Mouse (Mus musculus) activated CD4-positive, CD25-positive, alpha-beta regulatory T cell, adult 4 months (primary cell): ENCODE data around the gene Tm9sf2. TPM values are rescaled to one million over a fixed set of nuclear protein-coding genes. Genes with fewer than 3 reads are reported as not detected.
A peak's percentile ranks its signal among the peaks of the same experiment; 100 is the strongest.

ENCODE experiments used
- ATAC-seq: one replicate; pipeline ENCODE4 v1.8.0; 2017
- polyA plus RNA-seq, 2 experiments: library from polyadenylated mRNA; unstranded; fragments of 100-300 nt; shearing (Covaris generic); gene quantifications; one replicate each; pipeline ENCODE4 v1.2.1; 2017

The Tm9sf2 gene
- polyA plus RNA-seq, 2 experiments from 2014 or later: 62.7 to 83.6 TPM

DNA sequence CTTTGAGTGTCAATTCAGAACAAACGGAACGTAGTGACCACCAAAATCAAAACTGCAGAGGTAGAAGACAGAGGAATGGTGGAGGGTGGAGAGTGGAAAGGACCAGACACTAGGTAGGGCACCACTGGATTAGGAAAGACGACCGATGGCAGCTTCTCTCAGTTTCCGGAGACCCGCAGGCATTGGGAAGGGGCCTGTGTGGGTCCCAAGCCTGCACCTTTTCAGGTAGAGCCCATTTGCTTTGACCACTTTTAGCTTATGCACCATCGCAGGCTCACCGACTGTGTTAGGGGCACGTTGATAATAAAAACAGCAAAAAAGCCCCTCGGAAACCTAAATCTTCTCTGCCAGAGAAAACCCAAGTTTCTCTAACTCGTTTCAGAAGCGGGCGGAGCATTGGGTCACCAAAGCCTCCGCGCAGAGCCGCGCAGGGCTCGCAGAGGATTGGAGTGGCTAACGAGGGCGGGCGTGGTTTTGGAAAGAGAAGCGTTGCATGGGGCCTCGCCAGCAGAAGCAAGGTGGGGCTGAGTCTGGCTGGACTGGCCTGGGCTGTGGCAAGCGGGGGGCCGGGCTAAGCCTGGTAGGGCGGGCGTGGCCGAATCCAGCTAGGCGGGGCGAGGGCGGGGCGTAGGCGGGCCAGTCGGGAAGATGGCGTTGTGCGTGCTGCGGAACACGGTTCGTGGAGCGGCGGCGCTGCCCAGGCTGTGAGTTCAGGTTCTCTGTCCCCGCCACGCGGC is 74.4 kb downstream of the Tm9sf2 start, which contains the start of gene Clybl:
TSS of gene Clybl (plus strand) at position 627 of the 737 bp plus-strand sequence.
- peak; percentile 98 for ATAC-seq

DNA sequence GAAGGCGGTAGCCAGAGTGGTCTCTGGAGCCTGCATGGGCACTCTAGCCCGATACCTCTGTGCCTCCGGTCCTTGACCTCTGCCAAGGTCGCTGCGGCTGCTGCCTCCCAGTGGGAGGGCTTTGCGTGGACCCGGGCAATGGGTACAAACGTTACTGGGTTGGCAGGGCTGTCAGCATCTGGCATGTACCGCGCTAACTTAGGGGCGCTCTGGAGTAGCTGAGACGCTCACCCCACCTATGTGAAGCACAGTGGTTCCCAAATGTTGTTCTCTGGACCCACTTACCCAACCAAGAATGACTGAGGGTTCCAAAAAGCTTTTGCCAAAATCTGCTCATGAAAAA is 74.9 kb downstream of the Tm9sf2 start:
- ATAC-seq: peak; percentile 74

DNA sequence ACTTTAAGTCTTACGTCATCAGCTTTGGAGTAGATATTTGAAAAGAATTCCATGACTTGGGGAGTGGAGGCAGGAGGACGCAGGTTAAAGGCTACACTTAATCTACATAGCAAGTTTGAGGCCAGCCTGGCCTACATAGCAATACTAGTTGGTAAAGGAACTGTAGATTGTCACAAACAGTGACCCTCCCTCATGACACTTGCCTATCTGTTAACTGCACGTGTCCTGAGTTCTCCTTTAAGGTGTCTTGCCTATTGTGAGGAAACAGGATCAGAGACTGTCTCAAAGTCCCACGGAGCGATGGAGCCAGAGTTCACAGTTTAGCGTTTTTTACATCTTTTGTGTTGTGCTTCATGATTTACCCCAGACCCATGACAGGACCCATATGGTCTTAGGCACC is 75.4 kb downstream of the Tm9sf2 start:
- no peak for ATAC-seq

DNA sequence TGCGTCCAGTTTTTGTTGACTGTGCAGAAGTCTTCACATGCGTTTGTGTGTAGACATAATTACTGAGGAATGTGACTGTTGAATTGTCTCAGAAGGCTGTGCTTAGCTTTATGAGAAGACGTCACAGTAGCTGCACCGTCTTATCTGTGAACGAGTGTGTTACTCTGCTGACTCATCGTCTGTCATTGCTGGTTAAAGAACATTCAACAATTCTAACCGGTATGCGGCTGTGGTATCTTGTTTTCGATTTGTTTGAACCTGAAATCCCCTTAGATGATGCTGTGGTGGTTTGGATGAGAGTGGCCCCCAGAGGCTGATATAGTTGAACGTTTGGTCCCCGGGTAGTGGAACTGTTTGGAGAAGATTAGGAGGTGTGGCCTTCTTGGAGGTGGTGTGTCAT is 77.1 kb downstream of the Tm9sf2 start:
- ATAC-seq: no peak

DNA sequence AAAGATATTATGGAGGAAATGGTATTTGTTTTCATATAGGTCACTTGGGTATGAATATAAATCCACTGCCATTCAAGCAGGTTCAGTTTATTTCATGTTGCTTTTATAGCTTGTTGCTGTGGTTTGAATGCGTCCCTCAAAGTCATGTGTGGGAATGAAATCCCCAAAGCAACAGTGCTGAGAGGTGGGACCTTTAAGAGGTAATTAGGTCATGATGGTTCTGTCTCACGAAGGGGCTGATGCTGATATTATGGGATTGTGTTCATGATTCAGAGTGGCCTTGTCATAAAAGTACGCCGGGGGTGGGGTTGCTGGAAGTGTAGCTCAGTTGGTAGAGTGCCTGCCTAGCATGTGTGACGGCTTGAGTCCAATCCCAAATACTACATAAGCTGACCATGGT is 81.4 kb downstream of the Tm9sf2 start:
- no peak for ATAC-seq

DNA sequence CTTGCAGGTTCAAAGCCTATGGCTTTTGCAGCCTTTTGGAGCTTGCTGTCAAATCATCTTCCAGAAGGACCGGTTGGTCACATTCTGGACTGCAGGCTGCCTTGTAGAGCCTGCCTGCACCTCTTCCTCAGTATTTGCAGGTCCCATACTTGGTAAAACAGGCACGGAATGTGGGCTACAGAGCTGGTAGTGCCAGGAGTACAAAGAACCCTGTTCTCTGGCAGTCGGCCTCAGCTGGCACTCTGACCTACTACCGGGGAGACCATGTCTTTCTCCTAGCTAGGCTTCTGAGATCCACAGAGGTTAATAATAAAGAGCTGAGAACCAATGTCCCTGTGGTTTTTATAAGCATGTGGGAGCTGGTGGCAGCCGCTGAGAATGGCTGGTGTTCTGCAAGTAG is 83.1 kb downstream of the Tm9sf2 start:
- no peak for ATAC-seq

DNA sequence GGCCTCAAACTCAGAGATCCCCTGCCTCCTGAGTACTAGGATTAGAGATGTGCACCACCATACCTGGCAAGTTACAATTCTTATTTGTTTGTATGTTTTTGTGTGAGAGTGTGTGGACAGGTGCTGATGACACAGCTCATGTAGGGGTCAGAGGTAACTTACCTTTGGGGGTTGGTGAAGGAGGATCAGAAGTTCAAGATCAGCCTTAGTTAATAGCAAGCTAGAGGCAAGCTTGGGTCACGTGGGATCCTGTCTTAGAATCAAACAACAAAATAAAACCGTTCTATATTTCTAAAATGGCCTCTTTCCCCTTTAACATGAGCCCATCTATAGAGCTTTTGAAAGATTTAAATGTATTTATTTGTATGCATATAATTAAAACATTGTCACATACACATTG is 83.7 kb downstream of the Tm9sf2 start:
- no peak for ATAC-seq

DNA sequence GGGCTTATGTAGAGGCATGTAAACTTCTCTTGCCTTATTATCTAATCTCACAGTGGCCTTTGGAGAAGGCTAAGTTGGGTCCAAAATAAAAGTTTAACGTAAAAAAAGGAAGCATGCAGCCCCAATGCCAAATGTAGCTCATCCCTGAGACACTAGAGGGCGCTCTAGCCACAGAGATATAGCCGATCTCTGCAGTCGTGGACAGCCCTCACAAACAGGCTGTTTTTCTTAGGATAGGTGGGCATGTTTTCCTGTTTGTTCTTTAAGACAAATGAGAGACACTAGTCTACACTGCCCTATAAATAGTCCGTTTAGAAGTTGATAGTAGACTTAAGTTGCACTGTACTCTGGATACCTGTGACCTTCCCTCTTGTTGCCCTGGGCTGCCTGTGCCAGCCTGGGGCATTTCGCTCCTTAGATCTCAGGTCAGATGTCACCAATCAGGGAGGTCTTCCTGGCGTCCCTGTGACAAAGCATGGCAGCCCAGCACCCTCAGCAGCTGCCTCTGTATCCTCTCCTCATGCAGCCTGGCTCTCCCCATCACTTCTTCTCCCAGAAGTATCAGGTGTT is 84.2 kb downstream of the Tm9sf2 start:
- ATAC-seq: peak; percentile 73

DNA sequence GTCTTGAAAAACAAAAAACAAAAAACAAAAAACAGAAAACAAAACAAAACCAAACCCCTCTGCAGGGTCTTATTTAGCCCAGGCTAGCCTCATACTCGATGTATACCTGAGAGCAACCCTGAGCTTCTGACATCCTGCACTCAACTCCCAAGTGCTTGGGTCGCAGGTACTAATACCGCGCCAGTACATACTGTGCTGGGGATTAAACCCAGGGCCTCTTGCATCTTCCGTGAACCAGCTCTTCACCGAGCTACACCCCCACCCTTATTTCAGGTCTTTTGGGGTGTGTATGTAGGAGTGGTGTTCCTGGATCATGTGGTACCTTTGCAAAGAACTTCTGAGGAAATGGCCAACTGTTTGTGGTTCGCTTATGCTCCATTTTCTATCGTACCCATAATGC is 87.8 kb downstream of the Tm9sf2 start:
- ATAC-seq: no peak

DNA sequence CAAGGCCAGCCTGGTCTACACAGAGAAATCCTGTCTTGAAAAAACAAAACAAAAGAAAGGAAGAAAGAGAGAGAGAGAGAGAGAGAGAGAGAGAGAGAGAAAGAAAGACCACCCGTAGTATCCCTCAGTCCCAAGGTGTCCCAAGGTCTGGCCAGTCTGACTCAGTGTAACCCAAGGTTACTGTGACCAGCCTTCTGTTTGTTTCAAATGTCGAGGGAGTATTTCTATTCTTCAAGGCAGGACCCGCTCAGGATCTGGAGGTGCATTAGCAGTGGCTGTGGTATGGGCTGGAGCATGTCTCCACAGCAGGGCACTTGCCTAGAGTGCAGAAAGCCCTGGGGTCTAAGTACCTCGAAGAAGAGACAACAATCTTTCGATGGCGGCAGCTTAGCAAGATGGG is 90.0 kb downstream of the Tm9sf2 start:
- no peak for ATAC-seq

DNA sequence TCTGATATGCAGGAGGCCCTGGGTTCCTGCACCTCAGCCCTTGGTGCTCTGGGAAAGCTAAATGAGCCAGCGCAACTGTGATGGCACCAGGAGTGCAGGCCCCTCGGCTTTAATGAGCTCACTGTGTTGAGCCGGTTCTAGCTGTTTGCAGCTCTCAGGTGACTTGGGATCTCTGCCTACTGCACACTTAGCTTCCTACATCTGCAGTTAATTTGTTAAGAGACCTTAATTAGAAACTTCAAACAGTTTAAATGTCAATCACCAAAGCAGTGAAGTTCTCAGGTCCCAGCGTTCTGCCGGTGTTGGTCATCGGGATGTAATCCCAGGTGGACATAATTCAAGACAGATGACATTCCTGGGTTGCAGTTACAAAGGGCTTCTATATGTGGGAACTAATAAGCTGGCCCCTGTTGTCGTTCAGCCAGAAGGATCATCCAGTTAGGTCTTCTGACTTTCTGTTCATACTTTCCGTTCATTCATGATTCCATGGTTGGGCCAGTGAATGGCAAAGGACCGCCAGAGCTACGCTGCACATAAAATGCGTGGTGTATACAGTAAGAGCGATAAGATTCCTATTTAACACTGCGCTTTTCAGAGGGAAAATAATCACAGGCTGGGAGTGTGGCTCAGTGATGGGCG is 93.5 kb downstream of the Tm9sf2 start:
- ATAC-seq: no peak

DNA sequence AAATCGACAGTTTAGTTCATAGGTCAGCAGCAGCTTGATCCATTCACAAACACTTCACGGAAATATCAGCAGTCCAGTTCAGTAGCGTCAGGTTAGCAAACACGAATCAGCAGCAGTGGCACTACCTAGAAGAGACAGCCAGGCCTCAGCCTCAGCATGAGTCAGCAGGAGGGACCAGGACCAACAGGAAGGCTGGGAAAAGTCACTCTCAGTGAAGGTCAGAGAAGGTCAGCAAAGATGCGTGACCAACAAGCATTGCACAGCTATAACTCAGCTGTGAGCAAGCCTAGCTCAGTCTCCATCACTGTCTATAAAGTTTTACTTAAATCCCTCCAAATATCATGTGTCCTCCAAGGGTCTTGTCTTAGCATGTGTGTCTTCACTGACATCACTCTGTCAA is 102.3 kb downstream of the Tm9sf2 start:
- no peak for ATAC-seq

Other genes with a start within 250 kb of the Tm9sf2 start
- gene Ubac2, start 228.4 kb upstream of the Tm9sf2 start, polyA plus RNA-seq: 10 to 100 TPM; 62.5 to 75.1 TPM
- gene Gpr18, start 191.3 kb upstream of the Tm9sf2 start, polyA plus RNA-seq: 10 to 100 TPM; 83.8 to 86.0 TPM
- 100 to 1,000 TPM; 104 to 118 TPM for gene Gpr183, start 141.8 kb upstream of the Tm9sf2 start, polyA plus RNA-seq
- gene Timm8a2, start 72.4 kb upstream of the Tm9sf2 start, polyA plus RNA-seq: not detected
- gene Clybl, start 74.7 kb downstream of the Tm9sf2 start, polyA plus RNA-seq: 10 to 100 TPM; 10.6 to 11.0 TPM